Mouse (Mus musculus): ENCODE data around the gene Ppara. TPM values are rescaled to one million over a fixed set of nuclear protein-coding genes. Genes with fewer than 3 reads are reported as not detected.

The Ppara gene
- polyA plus RNA-seq, 1 experiment = not detected

- H3K4me3 ChIP-seq (ENCODE audit: insufficient read depth, low read depth, low read length) = no peak overlapping the region
- TF ChIP-seq CTCF (IDR thresholded peaks at IDR 0.05; ENCODE audit: insufficient read depth, low read depth, low read length) (no peak), POLR2A (IDR thresholded peaks at IDR 0.05; ENCODE audit: insufficient read depth, low read depth, low read length) (no peak)
- H3K4me1 ChIP-seq (ENCODE audit: control insufficient read depth, insufficient read depth, low read length) = peaks cover 19% of the 10 kb centered on the region
- WGBS = 86% methylated on average over 3 of the region's 3 CpGs
- H3K27ac ChIP-seq (ENCODE audit: insufficient read depth, low read depth, low read length) = no peak overlapping the region
These were observed 3.6 kb downstream of the Ppara start for GRCm38 (mm10) chr15:85738416-85738815.

- H3K4me1 ChIP-seq (ENCODE audit: control insufficient read depth, insufficient read depth, low read length) = peaks cover 19% of the 10 kb centered on the region
- no peak overlapping the region for H3K27ac ChIP-seq (ENCODE audit: insufficient read depth, low read depth, low read length)
- 78% methylated on average over 5 of the region's 5 CpGs for WGBS
- TF ChIP-seq POLR2A (IDR thresholded peaks at IDR 0.05; ENCODE audit: insufficient read depth, low read depth, low read length) = no peak
- TF ChIP-seq CTCF (IDR thresholded peaks at IDR 0.05; ENCODE audit: insufficient read depth, low read depth, low read length) = no peak
- H3K4me3 ChIP-seq (ENCODE audit: insufficient read depth, low read depth, low read length) = no peak overlapping the region
These were observed 4.2 kb downstream of the Ppara start for GRCm38 (mm10) chr15:85738939-85739338.

- 90% methylated on average over 9 of the region's 9 CpGs for WGBS
- no peak overlapping the region for H3K4me3 ChIP-seq (ENCODE audit: insufficient read depth, low read depth, low read length)
- no peak overlapping the region for H3K27ac ChIP-seq (ENCODE audit: insufficient read depth, low read depth, low read length)
- TF ChIP-seq POLR2A (IDR thresholded peaks at IDR 0.05; ENCODE audit: insufficient read depth, low read depth, low read length) = no peak
- TF ChIP-seq CTCF (IDR thresholded peaks at IDR 0.05; ENCODE audit: insufficient read depth, low read depth, low read length) = no peak
- H3K4me1 ChIP-seq (ENCODE audit: control insufficient read depth, insufficient read depth, low read length) = no peaks in the 10 kb centered on the region
These were observed 7.8 kb downstream of the Ppara start for GRCm38 (mm10) chr15:85742608-85743007.

- 79% methylated on average over 3 of the region's 3 CpGs for WGBS
These were observed 9.2 kb downstream of the Ppara start for GRCm38 (mm10) chr15:85743946-85744345.

GRCm38 (mm10) chr15:85746178-85746577 lies 11.4 kb downstream of the Ppara start:
- Histone ChIP-seq H3K4me1 (ENCODE audit: control insufficient read depth, insufficient read depth, low read length) (no peaks in the 10 kb centered on the region), H3K27ac (ENCODE audit: insufficient read depth, low read depth, low read length) (no peak overlapping the region), H3K4me3 (ENCODE audit: insufficient read depth, low read depth, low read length) (no peak overlapping the region)
- WGBS = 56% methylated on average over 8 of the region's 8 CpGs
- TF ChIP-seq POLR2A (IDR thresholded peaks at IDR 0.05; ENCODE audit: insufficient read depth, low read depth, low read length) (no peak), CTCF (IDR thresholded peaks at IDR 0.05; ENCODE audit: insufficient read depth, low read depth, low read length) (no peak)

More at GRCm38 (mm10) chr15:85743946-85744345, 9.2 kb downstream of the Ppara start:
- TF ChIP-seq POLR2A (IDR thresholded peaks at IDR 0.05; ENCODE audit: insufficient read depth, low read depth, low read length) = no peak
- H3K4me1 ChIP-seq (ENCODE audit: control insufficient read depth, insufficient read depth, low read length) = no peaks in the 10 kb centered on the region
- H3K27ac ChIP-seq (ENCODE audit: insufficient read depth, low read depth, low read length) = no peak overlapping the region
- no peak overlapping the region for H3K4me3 ChIP-seq (ENCODE audit: insufficient read depth, low read depth, low read length)

GRCm38 (mm10) chr15:85746671-85747070 lies 11.9 kb downstream of the Ppara start:
- Histone ChIP-seq H3K4me1 (ENCODE audit: control insufficient read depth, insufficient read depth, low read length) (no peaks in the 10 kb centered on the region), H3K27ac (ENCODE audit: insufficient read depth, low read depth, low read length) (no peak overlapping the region), H3K4me3 (ENCODE audit: insufficient read depth, low read depth, low read length) (no peak overlapping the region)
- TF ChIP-seq POLR2A (IDR thresholded peaks at IDR 0.05; ENCODE audit: insufficient read depth, low read depth, low read length) = no peak
- TF ChIP-seq CTCF (IDR thresholded peaks at IDR 0.05; ENCODE audit: insufficient read depth, low read depth, low read length) = no peak
- 92% methylated on average over 13 of the region's 13 CpGs for WGBS

GRCm38 (mm10) chr15:85747951-85748350 lies 13.2 kb downstream of the Ppara start:
- no peak overlapping the region for H3K4me3 ChIP-seq (ENCODE audit: insufficient read depth, low read depth, low read length)
- no peak overlapping the region for H3K27ac ChIP-seq (ENCODE audit: insufficient read depth, low read depth, low read length)
- TF ChIP-seq CTCF (IDR thresholded peaks at IDR 0.05; ENCODE audit: insufficient read depth, low read depth, low read length) (no peak), POLR2A (IDR thresholded peaks at IDR 0.05; ENCODE audit: insufficient read depth, low read depth, low read length) (no peak)
- no peaks in the 10 kb centered on the region for H3K4me1 ChIP-seq (ENCODE audit: control insufficient read depth, insufficient read depth, low read length)
- WGBS = 89% methylated on average over 5 of the region's 5 CpGs

- Histone ChIP-seq H3K27ac (ENCODE audit: insufficient read depth, low read depth, low read length) (no peak overlapping the region), H3K4me1 (ENCODE audit: control insufficient read depth, insufficient read depth, low read length) (no peaks in the 10 kb centered on the region), H3K4me3 (ENCODE audit: insufficient read depth, low read depth, low read length) (no peak overlapping the region)
- WGBS = 75% methylated on average over 3 of the region's 3 CpGs
- TF ChIP-seq POLR2A (IDR thresholded peaks at IDR 0.05; ENCODE audit: insufficient read depth, low read depth, low read length) (no peak), CTCF (IDR thresholded peaks at IDR 0.05; ENCODE audit: insufficient read depth, low read depth, low read length) (no peak)
These were observed 13.7 kb downstream of the Ppara start for GRCm38 (mm10) chr15:85748466-85748865.

GRCm38 (mm10) chr15:85749141-85749540 lies 14.4 kb downstream of the Ppara start:
- 91% methylated on average over 9 of the region's 9 CpGs for WGBS
- Histone ChIP-seq H3K27ac (ENCODE audit: insufficient read depth, low read depth, low read length) (no peak overlapping the region), H3K4me3 (ENCODE audit: insufficient read depth, low read depth, low read length) (no peak overlapping the region), H3K4me1 (ENCODE audit: control insufficient read depth, insufficient read depth, low read length) (no peaks in the 10 kb centered on the region)
- TF ChIP-seq CTCF (IDR thresholded peaks at IDR 0.05; ENCODE audit: insufficient read depth, low read depth, low read length) = no peak
- TF ChIP-seq POLR2A (IDR thresholded peaks at IDR 0.05; ENCODE audit: insufficient read depth, low read depth, low read length) = no peak

GRCm38 (mm10) chr15:85750115-85750514 lies 15.3 kb downstream of the Ppara start:
- 87% methylated on average over 5 of the region's 5 CpGs for WGBS
- no peak overlapping the region for H3K4me3 ChIP-seq (ENCODE audit: insufficient read depth, low read depth, low read length)
- TF ChIP-seq POLR2A (IDR thresholded peaks at IDR 0.05; ENCODE audit: insufficient read depth, low read depth, low read length) = no peak
- TF ChIP-seq CTCF (IDR thresholded peaks at IDR 0.05; ENCODE audit: insufficient read depth, low read depth, low read length) = no peak
- H3K27ac ChIP-seq (ENCODE audit: insufficient read depth, low read depth, low read length) = no peak overlapping the region
- no peaks in the 10 kb centered on the region for H3K4me1 ChIP-seq (ENCODE audit: control insufficient read depth, insufficient read depth, low read length)

All from olfactory bulb, adult 2 months (tissue).